Mouse (Mus musculus) kidney, embryonic 16.5 days (tissue): Measurements from ENCODE around the gene Zmiz1. TPM values are rescaled to one million over a fixed set of nuclear protein-coding genes. Genes with fewer than 3 reads are reported as not detected.

Source experiments
- ATAC-seq: fragments of 200-750 bp; cut with Nextera tagmentation; 2 replicates; pipeline ENCODE4 v1.8.0; 2017; ENCODE audit warnings: moderate TSS enrichment; ENCODE audit not compliant: low FRiP score, low TSS enrichment
- H3K27ac ChIP-seq: fragments of 300-500 bp; sonication (generic); 2 replicates; pipeline ENCODE4 v1.5.1; 2014; ENCODE audit warnings: low read length
- H3K27me3 ChIP-seq: fragments of 300-500 bp; sonication (generic); 2 replicates; pipeline ENCODE4 v1.6.1; 2014; ENCODE audit warnings: low read length, control low read depth, mixed read lengths; ENCODE audit not compliant: insufficient read depth
- H3K36me3 ChIP-seq: fragments of 300-500 bp; sonication (generic); 2 replicates; pipeline ENCODE4 v1.6.1; 2014; ENCODE audit warnings: low read length, control low read depth, mixed read lengths; ENCODE audit not compliant: insufficient read depth
- H3K4me1 ChIP-seq: fragments of 300-500 bp; sonication (generic); 2 replicates; pipeline ENCODE4 v1.6.1; 2014; ENCODE audit warnings: low read length, control low read depth, mixed read lengths; ENCODE audit not compliant: insufficient read depth
- H3K4me2 ChIP-seq: fragments of 300-500 bp; sonication (generic); replicated peaks from 2 replicates; pipeline ENCODE4 v1.6.1; 2014; ENCODE audit warnings: low read depth, low read length
- H3K4me3 ChIP-seq: fragments of 300-500 bp; sonication (generic); 2 replicates; pipeline ENCODE4 v1.5.1; 2014; ENCODE audit warnings: mild to moderate bottlenecking, low read length
- H3K9ac ChIP-seq: fragments of 300-500 bp; sonication (generic); replicated peaks from 2 replicates; pipeline ENCODE4 v1.6.1; 2014; ENCODE audit warnings: low read length
- H3K9me3 ChIP-seq: fragments of 300-500 bp; sonication (generic); 2 replicates; pipeline ENCODE4 v1.6.1; 2016; ENCODE audit warnings: low read length, control low read depth
- WGBS: fragments of 180-500 bp; shearing (Covaris S2); extraction: QIAGEN DNeasy Blood & Tissue Kit; methylation state at CpG from one replicate; pipeline ENCODE4 v1.1.7; 2014; 5-methylcytosine and 5-hydroxymethylcytosine counted together
- polyA plus RNA-seq: library from polyadenylated mRNA; unstranded; fragments of >200 nt; fragmentation: Nextera tagmentation; extraction: Ambion mirVana; gene quantifications from 2 replicates; pipeline ENCODE4 v1.2.1, GENCODE M21; 2015

Gene Zmiz1
- polyA plus RNA-seq, 1 experiment from 2014 or later = 36.0 TPM

DNA sequence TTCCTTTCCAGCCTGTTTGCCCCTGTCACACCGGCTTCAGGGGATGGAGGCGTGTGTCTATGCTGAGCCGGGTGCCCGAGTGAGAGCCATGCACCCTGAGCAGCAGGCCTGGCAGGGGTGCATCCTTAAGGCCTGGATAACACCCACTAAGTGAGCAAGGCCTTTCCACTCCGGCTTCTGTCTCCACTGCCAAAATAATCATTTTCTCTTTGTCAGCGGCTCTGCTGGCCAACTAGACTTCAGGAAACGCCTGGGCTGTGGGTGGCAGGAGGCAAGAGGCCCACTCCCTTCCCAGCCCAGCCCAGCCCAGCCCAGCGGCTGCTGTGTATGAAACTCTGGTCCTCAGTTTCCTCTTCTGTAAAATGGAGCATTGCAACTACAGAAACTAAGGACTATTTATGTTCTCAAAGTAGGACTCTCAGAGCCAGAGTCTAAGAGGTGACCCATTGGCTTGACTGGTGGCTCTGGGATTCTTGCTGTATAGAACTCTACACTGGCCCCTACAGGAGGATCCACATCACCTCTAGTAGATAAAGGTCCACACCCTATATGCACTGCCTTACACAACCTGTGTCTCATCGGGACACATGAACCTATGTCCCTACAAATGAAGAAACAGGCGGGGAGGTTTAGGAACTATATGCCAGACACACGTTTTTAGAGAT, 76.1 kb downstream of the Zmiz1 start:
- Histone ChIP-seq H3K4me1 (peaks cover 38% of the 10 kb centered on the region), H3K4me2 (no peak overlapping the region), H3K9me3 (no peaks in the 10 kb centered on the region), H3K36me3 (peaks cover 18% of the 10 kb centered on the region), H3K9ac (no peak overlapping the region), H3K4me3 (no peak overlapping the region), H3K27me3 (no peaks in the 10 kb centered on the region), H3K27ac (no peak overlapping the region)
- WGBS = 60% methylated on average over 11 of the region's 11 CpGs
- ATAC-seq = no peak

DNA sequence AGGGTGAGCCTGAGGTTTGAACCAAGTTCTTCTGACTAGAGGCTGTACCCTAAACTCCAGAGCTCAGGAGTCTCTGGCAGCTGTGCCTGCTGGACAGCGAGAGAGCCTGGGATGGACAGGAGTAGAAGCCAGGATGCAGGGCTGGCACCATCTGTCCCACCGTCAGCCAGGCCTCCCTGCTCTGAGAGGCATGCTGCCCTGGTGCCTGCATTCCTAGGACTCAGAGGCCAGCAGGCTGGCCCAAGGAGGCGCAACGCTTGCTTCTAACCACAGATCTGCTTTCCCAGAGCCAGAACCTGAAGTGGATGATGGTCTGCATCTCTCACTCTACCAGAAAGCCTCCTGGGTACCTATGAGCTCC, 76.6 kb downstream of the Zmiz1 start:
- no peak overlapping the region for H3K27ac ChIP-seq
- WGBS = 74% methylated on average over 4 of the region's 4 CpGs
- no peak overlapping the region for H3K9ac ChIP-seq
- no peak overlapping the region for H3K4me3 ChIP-seq
- ATAC-seq = no peak
- no peak overlapping the region for H3K4me2 ChIP-seq
- no peaks in the 10 kb centered on the region for H3K9me3 ChIP-seq
- peaks cover 18% of the 10 kb centered on the region for H3K36me3 ChIP-seq
- no peaks in the 10 kb centered on the region for H3K27me3 ChIP-seq
- peaks cover 38% of the 10 kb centered on the region for H3K4me1 ChIP-seq

DNA sequence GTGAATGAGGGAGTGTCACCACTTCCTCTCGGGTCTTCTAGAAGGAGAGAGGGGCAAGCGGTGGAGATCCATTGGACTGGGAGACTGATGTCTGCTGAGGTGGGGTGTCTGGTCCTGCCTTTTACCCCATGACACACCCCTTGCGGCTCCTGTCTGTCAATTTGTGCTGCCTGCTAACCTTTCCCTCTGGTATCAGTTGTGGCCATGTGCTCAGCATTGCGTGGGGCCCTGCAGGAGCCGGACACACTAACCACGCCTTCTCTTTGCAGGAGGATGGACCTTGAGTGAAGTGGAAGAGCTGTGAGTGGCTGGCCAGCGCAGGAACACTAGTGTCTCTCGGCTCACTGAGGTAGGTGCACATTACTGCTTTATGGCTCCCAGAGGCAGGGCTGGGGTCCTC, 77.5 kb downstream of the Zmiz1 start:
- no peaks in the 10 kb centered on the region for H3K9me3 ChIP-seq
- no peaks in the 10 kb centered on the region for H3K27me3 ChIP-seq
- H3K4me3 ChIP-seq = no peak overlapping the region
- H3K9ac ChIP-seq = no peak overlapping the region
- no peak overlapping the region for H3K27ac ChIP-seq
- WGBS = 86% methylated on average over 8 of the region's 8 CpGs
- ATAC-seq = no peak
- no peak overlapping the region for H3K4me2 ChIP-seq
- H3K36me3 ChIP-seq = peaks cover 18% of the 10 kb centered on the region
- H3K4me1 ChIP-seq = peaks cover 44% of the 10 kb centered on the region

DNA sequence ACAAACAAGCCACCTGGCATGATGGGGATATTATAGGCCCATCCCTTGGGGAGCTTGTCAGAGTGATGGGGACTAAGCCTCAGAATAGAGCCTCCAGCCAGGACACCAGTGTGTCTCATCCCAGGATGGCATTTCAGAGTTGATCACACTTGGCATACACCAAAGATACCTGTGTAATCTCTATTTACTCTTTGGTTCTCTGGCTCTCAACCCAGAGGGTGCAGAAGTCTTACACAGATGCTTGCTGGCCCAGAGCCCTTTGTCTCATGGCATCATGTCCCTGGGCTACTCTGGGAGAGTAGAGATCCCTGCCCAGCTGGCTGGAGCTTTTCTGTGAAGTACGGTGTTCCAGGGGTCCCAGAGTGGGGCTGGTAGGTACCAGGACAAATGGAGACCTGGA, 78.4 kb downstream of the Zmiz1 start:
- H3K36me3 ChIP-seq = peaks cover 18% of the 10 kb centered on the region
- H3K4me1 ChIP-seq = peaks cover 37% of the 10 kb centered on the region
- no peak for ATAC-seq
- H3K4me3 ChIP-seq = no peak overlapping the region
- no peak overlapping the region for H3K9ac ChIP-seq
- H3K9me3 ChIP-seq = no peaks in the 10 kb centered on the region
- H3K27ac ChIP-seq = no peak overlapping the region
- WGBS = 100% methylated on average over 1 of the region's 1 CpGs
- H3K27me3 ChIP-seq = no peaks in the 10 kb centered on the region
- no peak overlapping the region for H3K4me2 ChIP-seq

DNA sequence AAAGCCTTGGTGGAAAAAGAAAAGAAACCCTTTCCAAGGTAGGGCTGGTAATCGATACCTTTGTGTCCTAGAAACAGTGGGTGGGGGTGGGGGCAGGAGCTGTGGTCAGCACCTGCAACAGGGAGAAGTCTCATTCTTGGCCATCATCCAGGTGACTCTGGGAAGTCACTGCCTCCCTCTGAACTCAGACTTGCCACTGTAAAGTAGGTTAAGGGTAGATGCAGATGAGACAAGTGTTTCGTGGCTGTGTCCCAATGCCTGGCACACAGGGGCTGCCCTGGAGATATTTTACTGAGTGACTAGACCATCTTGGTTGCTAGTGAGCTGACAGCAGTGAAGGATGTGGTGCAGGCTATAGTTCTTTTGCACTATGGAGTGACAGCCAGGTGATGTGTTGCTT, 79.5 kb downstream of the Zmiz1 start:
- no peak for ATAC-seq

DNA sequence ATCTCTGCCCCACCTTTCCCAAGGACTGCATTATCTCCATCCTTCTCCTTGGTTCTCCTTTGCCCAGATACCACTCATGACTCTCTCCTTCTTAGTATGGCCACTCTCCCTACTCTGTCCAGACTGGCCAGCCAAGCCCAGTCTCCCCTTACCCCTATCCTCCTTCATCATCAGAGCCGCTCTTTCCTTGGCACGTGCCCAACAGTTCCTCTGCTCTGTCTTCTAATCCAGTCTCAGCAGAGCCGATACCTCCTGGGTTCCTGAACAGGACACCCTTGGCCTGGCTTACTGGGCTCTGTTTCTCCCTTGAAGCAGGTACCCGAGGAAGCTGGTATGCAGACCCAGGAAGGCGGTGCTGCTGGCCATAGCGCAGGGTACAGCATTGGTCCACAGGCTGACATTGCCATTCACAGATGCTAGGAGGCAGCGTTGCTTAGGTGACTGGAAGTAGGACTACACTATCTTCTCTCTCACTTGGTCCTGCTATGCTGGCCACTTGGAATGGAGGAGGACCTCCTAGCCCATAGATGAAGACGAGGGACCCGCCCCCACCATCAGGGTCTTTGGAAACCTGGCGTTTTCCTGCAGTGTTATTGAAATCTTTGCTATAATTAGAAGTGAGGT, 80.6 kb downstream of the Zmiz1 start:
- H3K4me3 ChIP-seq = no peak overlapping the region
- no peaks in the 10 kb centered on the region for H3K9me3 ChIP-seq
- H3K9ac ChIP-seq = no peak overlapping the region
- no peaks in the 10 kb centered on the region for H3K27me3 ChIP-seq
- WGBS = 80% methylated on average over 10 of the region's 10 CpGs
- ATAC-seq = 0 out of 2 replicates have a peak, but pooled peaks have one; percentile 13
- H3K4me1 ChIP-seq = peaks cover 14% of the 10 kb centered on the region
- no peak overlapping the region for H3K27ac ChIP-seq
- H3K4me2 ChIP-seq = no peak overlapping the region
- peaks cover 18% of the 10 kb centered on the region for H3K36me3 ChIP-seq

More for the DNA sequence above, 79.5 kb downstream of the Zmiz1 start:
- no peak overlapping the region for H3K4me2 ChIP-seq
- no peaks in the 10 kb centered on the region for H3K9me3 ChIP-seq
- H3K9ac ChIP-seq = no peak overlapping the region
- H3K4me3 ChIP-seq = no peak overlapping the region
- WGBS = 82% methylated on average over 2 of the region's 2 CpGs
- peaks cover 25% of the 10 kb centered on the region for H3K4me1 ChIP-seq
- peaks cover 18% of the 10 kb centered on the region for H3K36me3 ChIP-seq
- no peak overlapping the region for H3K27ac ChIP-seq
- H3K27me3 ChIP-seq = no peaks in the 10 kb centered on the region

DNA sequence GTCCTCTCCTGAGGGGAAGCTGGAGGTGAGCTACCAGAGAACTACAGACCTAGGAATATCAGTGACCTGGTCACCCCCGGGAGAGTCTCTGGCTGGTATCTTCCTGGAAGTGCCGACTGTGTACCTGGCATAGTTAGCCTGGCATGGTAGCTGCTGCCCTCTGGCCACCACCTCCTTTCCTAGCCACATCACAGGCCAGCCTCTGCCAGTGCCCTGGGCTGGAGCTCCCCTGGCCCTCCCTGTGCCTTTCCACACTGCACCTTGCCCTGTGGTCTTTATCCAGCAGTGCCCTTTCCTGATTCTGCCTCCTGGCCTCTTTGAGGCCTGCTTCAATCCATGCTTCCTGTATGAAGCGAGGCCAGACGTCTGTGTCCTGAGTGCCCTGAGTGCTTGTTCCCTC, 81.2 kb downstream of the Zmiz1 start:
- H3K4me3 ChIP-seq = no peak overlapping the region
- H3K4me1 ChIP-seq = peaks cover 11% of the 10 kb centered on the region
- no peak overlapping the region for H3K27ac ChIP-seq
- H3K27me3 ChIP-seq = no peaks in the 10 kb centered on the region
- ATAC-seq = no peak
- H3K36me3 ChIP-seq = peaks cover 18% of the 10 kb centered on the region
- no peak overlapping the region for H3K9ac ChIP-seq
- H3K4me2 ChIP-seq = no peak overlapping the region
- no peaks in the 10 kb centered on the region for H3K9me3 ChIP-seq
- 71% methylated on average over 4 of the region's 4 CpGs for WGBS

DNA sequence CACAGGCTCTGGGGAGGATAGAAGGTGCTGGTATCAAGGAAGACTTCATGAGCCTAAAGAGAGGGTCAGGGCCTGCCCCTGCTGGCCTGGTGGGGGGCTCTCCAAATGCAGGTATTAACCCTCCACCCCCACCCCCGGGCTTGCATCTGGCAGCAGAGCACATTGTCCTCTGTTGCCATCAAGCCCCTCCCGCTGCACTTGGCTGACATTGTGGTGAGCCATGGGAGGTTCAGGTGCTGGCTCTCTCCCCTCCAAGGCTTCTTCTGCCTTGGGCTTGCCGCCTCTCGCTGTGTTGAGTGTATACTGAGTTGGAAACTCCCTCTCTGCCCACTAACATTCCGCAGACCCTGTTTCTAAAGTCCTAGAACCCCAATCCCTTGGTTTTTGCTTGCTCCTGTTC, 82.2 kb downstream of the Zmiz1 start:
- Histone ChIP-seq H3K4me3 (no peak overlapping the region), H3K9me3 (no peaks in the 10 kb centered on the region), H3K27ac (no peak overlapping the region), H3K27me3 (no peaks in the 10 kb centered on the region), H3K4me2 (no peak overlapping the region), H3K4me1 (peaks cover 11% of the 10 kb centered on the region), H3K36me3 (peaks cover 23% of the 10 kb centered on the region), H3K9ac (no peak overlapping the region)
- WGBS = 79% methylated on average over 5 of the region's 5 CpGs
- ATAC-seq = no peak

DNA sequence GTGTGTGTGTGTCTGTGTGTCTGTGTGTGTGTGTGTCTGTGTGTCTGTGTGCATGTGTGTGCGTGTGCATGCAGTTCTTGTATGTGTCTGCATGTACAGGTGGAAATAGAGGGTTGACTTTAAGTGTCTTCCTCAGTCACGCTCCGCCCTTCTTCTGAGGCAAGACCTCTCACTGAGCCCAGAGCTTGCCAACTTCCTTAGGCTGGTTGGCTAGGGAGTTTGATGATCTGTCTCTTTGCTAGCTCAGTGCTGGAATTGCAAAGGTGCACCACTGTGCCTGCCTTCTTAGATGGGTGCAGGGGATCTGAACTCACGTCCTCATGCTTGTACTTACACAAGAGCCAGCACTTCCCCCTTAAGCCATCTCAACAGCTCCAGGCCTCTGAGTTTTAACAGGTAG, 84.1 kb downstream of the Zmiz1 start:
- no peak for ATAC-seq
- Histone ChIP-seq H3K36me3 (peaks cover 10% of the 10 kb centered on the region; the same call in 1 of the 2 replicates), H3K4me2 (no peak overlapping the region), H3K4me3 (no peak overlapping the region), H3K4me1 (peaks cover 30% of the 10 kb centered on the region), H3K9ac (no peak overlapping the region), H3K27me3 (no peaks in the 10 kb centered on the region), H3K27ac (no peak overlapping the region), H3K9me3 (no peaks in the 10 kb centered on the region)
- 93% methylated on average over 4 of the region's 4 CpGs for WGBS

DNA sequence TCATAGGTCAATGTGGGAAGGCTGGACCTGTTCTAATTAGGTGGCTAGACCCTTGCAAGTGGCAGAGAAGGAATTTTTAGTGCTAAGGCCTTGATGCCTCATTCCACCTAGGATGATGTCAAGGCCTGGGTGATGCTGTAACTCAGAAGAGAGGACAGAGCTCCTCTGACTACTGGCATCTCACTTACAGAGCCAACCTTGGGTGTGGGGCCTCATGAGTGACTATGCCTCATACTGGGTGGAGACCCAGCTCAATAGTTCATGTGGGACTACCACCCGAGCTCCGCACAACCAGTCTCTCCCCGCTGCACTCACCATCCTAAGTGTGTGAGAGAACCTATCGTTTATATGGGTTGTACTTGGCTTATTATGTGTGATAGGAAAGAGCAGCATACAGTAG, 84.9 kb downstream of the Zmiz1 start:
- no peak overlapping the region for H3K9ac ChIP-seq
- ATAC-seq = no peak

More for the DNA sequence above, 84.9 kb downstream of the Zmiz1 start:
- WGBS = 93% methylated on average over 4 of the region's 4 CpGs
- H3K9me3 ChIP-seq = no peaks in the 10 kb centered on the region
- H3K4me2 ChIP-seq = no peak overlapping the region
- H3K4me1 ChIP-seq = peaks cover 38% of the 10 kb centered on the region
- H3K4me3 ChIP-seq = no peak overlapping the region
- no peaks in the 10 kb centered on the region for H3K27me3 ChIP-seq
- peaks cover 10% of the 10 kb centered on the region; the same call in 1 of the 2 replicates for H3K36me3 ChIP-seq
- H3K27ac ChIP-seq = no peak overlapping the region
